Mouse (Mus musculus): ENCODE measurements around the gene Zbtb16.

DNA sequence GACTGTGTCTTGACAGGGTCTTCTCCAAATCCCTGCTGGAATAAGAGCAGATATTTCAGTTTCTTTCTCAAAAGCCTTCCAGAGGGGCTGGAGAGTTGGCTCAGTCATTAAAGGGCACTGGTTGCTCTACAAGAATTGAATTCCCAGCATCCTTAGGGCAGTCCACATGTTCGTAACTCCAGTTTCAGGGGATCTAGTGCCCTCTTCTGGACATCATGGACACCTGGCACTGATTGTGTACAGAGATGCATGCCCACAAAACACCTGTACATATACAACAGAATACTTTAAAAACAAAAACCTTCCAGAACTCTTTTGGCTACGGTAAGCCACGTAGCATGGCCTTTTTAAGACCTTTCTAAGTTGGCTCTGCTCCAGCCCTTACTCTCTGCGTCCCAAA, 20.2 kb upstream of the Zbtb16 start:
- TF ChIP-seq CTCF (IDR thresholded peaks at IDR 0.05; ENCODE audit: borderline replicate concordance, control insufficient read depth, extremely low read depth, insufficient read depth, low read length, poor library complexity) = no peak
- no peak for TF ChIP-seq POLR2A (IDR thresholded peaks at IDR 0.05; ENCODE audit: control insufficient read depth, extremely low read depth, insufficient read depth, low read length, poor library complexity)

All from thymus, adult 2 months (tissue).